Mouse (Mus musculus) ES-E14 (cell line): ENCODE data around the gene Tnni3.

Experiments used
- CHD2 ChIP-seq: IDR thresholded peaks from 2 replicates; pipeline ENCODE4 v1.6.1; 2014; ENCODE audit warnings: mild to moderate bottlenecking, low read depth, low read length, inconsistent platforms
- ZNF384 ChIP-seq: IDR thresholded peaks from 2 replicates; pipeline ENCODE4 v1.6.1; 2012; ENCODE audit warnings: low read depth, low read length, inconsistent platforms

GRCm38 (mm10) chr7:4503858-4504257 is 20.2 kb downstream of the Tnni3 start:
- TF ChIP-seq ZNF384, result no peak
- no peak for TF ChIP-seq CHD2
